Mouse (Mus musculus) left cerebral cortex, postnatal 14 days (tissue): ENCODE measurements at regions not wholly inside any gene's neighbourhood (a gene's known extent, or its start where the extent isn't known, plus 50 kb on each side); places are given as distances from the start of the nearest gene placed in this dataset.

Experiments
- DNase-seq, 2 experiments: peaks; one replicate each; pipeline ENCODE4 v3.0.0; 2021 to 2022; ENCODE audit warnings: low spot score in 2 of 2, mixed read lengths in 1 of 2
- intact Hi-C: fragments of 180-260 bp; cut with DNase I; formaldehyde crosslinking; loops from one replicate; pipeline ENCODE4 v1.15.1; 2025

GRCm38 (mm10) chr7:137851061-137851460 is 413.6 kb downstream of the Glrx3 start:
- DNase-seq: peak in 1 of 2 experiments; percentile 10
- intact Hi-C loops: no loop called here

DNA sequence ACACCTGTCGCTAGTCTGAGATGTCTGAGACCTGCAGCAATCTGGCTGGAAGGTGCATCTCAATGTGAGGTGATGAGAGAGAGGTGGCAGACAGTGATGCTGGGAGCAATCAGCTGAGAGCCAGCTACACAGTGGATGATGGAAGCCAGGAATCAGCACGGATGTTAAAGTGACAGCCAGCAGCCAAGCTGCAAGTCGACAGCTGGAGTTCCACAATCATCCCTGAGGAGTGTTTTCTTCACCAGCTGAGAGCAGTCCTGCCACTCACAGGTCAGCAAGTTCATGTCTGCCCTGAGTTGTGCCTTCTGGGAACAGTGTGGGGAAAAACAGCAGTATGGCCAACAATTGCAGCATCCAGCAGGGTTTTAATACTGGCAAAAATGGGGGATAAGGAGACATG is 422.3 kb downstream of the Glrx3 start:
- intact Hi-C loops: no loop called here
- no peak for DNase-seq

DNA sequence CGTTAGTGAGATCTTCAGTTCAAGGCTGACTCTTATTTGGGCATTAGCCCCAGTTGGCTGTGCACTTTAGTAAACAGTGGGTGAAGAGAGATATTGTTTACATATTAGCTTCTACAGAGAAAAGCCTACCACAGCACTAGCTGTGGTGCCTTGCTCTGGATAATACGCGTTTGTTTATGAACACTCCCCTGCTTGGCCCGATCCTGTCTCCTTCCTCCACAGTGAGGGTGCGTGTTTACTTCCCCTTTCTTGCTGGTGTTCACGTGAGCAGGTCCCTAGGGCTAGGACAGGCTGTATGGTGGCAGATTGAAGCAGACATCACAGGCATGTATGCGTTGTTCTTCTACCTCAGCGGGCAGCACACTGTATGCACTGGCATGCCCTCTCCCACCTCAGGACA is 423.1 kb downstream of the Glrx3 start:
- intact Hi-C loops: no loop called here
- DNase-seq: no peak

- no peak for DNase-seq
- intact Hi-C loops: no loop called here
Measured at GRCm38 (mm10) chr7:137864912-137865311, 427.5 kb downstream of the Glrx3 start.

DNA sequence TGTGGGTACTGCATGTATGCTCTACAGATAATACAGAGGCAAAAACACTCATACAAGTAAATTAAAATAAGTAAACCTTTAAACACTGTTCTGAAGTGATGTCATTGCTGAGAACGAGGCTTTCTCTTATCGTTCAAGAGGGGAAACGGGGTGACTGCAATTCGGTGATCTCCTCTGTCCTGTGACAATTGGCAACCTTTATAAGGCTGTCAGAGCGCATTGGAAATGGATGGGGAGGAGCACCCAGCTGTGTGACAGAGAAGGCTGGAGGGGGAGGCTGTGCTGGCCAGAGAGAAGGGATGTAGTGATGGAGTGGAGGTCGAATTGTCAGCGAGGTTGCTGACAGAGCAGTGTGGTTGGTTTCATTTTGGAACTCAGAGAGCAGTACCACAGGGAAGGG is 428.0 kb downstream of the Glrx3 start:
- intact Hi-C loops: no loop called here
- DNase-seq: no peak

DNA sequence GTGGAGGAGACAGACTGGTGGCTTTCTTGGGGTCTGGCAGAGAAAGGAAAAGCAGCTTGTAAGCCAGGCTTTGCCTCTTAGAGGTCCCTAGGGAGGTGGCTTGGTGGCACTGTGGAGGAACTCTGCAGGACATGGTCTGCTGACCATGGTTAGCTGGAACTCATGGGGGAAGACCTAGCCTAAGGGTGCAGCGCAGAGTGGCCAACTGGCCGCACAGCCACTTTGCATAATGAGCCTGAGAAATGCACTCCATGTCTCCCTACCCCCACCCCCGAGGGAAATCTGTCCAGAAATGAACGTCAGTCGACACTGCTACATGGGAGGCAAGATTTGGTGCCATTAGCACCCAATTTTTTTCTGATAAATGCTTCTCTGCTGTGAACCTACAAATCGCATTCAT is 429.5 kb downstream of the Glrx3 start:
- intact Hi-C loops: no loop called here
- no peak for DNase-seq

DNA sequence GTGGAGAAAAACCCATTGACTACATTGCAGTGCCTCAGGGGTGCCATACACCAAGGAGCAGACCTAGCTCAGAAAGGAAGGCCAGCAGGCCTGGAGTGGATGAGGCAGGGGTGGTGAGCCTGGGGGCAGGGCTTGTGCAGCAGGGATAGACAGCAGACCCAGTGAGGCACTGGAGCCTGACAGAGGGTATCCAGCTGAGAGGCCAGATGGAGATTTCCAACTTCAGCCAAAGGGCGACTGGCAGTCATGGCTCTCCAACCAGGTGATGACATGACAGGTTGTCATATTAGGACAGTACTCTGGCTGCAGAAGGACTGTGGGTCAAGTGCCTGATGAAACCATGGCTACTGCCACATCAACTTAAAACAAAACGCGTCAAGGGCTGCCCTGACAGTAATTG is 431.1 kb downstream of the Glrx3 start:
- DNase-seq: no peak
- intact Hi-C loops: no loop called here

- DNase-seq: no peak
- intact Hi-C loops: no loop called here
Measured at GRCm38 (mm10) chr7:137875306-137875705, 437.9 kb downstream of the Glrx3 start.

GRCm38 (mm10) chr7:137879296-137879695 is 441.9 kb downstream of the Glrx3 start:
- no peak for DNase-seq
- intact Hi-C loops: no loop called here

DNA sequence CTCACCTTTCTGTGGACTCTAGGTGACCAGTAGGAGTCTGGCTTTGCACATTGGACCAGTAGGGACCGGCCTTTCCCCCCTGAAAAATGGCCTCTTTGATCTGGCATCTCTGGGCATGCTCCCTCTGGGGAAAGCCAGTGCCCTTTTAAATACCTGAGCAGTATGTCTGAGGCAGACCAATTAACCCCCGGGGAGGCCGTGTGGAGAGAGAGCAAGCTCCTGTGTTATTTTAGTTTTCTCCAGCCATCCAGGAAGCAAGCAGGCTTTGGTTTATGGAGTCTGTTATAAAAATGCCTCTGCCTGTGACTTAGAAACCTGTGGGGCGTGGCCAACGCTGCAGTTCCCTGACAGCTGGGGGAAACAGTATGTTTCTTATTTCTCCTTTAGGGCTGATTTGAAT is 445.5 kb downstream of the Glrx3 start:
- DNase-seq: no peak
- intact Hi-C loops: no loop called here

GRCm38 (mm10) chr7:137883701-137884100 is 446.3 kb downstream of the Glrx3 start:
- no peak for DNase-seq
- intact Hi-C loops: no loop called here

DNA sequence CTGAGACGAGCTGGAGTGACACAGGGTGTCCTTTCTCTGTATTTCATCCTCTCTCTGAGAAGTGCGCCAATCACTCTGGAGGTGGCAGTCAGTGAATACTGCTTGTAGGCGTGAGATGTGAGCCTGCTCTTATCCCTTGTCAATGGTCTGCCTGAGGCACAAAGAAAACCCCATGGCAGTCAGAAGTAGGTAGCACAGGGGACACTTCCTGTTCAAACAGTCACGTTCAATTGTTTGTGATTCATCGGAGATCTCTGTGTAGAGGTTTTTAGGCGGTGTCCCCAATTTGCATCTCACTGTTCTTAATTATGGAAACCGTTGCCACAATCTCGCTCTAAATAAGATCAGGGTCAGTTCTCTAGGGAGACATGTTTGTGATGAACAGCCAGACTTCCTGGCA is 447.7 kb downstream of the Glrx3 start:
- intact Hi-C loops: no loop called here

GRCm38 (mm10) chr7:137888731-137889130 is 451.3 kb downstream of the Glrx3 start:
- DNase-seq: no peak
- intact Hi-C loops: no loop called here

More for the DNA sequence above, 447.7 kb downstream of the Glrx3 start:
- DNase-seq: no peak

DNA sequence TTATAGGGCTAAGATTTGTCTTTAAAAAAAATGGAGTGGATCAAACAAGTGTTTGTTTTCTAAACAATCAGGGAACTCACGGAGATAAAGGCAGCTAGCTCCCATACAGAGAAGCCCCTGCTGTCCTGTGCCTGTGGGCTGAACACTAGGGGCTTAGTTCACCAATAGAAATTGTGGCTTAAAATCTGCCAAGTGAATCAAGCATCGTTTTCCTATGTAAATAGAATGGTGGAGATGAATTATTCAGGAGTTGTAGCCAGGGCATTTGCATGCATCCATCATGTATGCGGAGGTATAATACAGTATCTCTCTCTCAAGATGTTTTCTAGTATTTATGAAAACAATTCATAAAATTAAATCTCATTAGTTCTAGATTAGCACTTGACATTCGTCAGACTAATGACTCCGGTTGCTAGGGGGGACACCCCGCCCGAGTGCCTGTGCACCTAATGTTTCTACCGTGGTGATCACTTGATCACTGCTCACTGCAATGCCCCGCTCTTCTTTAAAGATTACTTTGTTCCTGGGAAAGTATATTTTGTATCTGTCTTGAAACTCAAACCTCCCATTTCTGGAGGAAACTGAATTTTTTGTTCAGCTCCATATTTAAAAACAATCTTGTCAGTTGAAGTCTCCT is 469.1 kb downstream of the Glrx3 start:
- DNase-seq: no peak
- intact Hi-C loops: no loop called here

- intact Hi-C loops: no loop called here
- DNase-seq: no peak
Measured at GRCm38 (mm10) chr7:137909456-137909855, 472.0 kb downstream of the Glrx3 start.

- intact Hi-C loops: no loop called here
- no peak for DNase-seq
Measured at GRCm38 (mm10) chr7:137913551-137914105, 476.2 kb downstream of the Glrx3 start.

DNA sequence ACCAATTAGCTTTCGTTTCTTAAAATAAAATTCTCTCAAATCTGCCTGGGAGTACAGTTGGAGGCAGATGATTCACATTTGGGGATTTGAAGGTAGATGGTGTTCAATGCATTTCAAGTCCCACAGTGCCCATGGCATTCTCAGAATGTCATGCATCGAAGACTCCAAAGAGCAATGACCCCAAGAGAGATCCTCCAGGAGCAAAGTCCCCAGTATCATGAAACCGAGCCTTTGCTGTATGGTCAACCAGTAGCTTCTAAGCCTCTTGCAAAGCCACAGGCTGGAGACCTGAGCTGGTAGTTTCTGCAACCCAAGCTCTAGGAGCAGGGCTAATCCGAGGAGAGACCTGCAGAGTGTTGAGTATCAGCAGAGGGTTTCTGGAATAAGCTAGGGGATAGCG is 477.1 kb downstream of the Glrx3 start:
- intact Hi-C loops: no loop called here
- DNase-seq: no peak

- DNase-seq: no peak
- intact Hi-C loops: no loop called here
Measured at GRCm38 (mm10) chr7:137916351-137916750, 478.9 kb downstream of the Glrx3 start.

DNA sequence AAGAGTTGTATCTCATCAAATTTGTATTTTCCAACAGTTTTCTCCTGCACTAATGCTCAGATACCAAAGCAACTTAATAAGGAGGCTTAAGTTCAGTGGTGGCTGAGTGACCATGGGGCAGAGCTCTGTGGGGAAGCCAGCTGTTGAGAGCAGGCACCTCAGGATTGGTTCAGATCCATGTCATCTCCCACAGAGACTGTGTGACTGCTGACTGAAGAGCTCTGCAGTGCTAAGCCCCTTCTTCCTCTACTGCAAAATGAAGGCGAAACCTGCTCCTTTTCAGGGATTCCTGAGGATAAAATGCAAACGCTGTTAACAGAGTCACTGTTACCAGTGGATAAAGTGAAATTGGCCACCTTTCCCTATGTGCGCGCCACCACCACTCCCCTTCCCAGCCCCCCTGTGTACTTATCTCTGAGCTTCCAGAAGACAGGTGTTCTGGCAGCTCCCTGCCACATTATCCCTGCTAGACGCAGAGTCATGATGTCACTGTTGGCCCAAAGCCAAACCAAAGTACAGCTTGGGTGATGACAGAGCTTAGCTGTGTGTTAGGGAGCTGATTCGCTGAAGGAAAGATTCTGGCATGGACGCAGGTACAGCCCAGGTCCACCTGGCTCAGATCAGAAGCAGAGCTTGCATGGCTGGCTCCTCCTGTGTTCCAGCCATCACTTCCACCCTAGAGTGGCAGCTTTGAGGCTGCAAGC is 472.9 kb downstream of the Tcerg1l start:
- peak; percentile 71 to 88 for DNase-seq
- intact Hi-C loops: no loop called here

GRCm38 (mm10) chr7:137925656-137926055 is 471.9 kb downstream of the Tcerg1l start:
- no peak for DNase-seq
- intact Hi-C loops: no loop called here

DNA sequence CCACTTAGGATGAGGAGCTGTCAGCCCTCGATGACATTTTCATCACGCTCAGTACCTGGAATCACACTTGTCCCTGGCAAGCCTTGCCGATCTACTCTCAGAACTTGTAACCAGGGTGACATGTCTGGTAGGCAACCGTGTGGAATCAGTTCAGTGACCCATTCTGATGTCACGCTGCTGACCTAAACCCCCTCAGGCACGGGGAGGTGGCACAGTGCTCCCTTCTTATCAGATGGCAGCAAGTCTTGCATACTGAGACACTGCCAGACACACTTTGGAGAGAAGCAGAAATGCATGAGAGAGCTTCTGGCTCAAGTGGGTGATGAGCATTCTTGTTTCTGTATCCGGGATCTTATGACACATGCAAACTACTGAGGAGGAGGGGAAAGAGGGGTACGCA is 470.2 kb downstream of the Tcerg1l start:
- intact Hi-C loops: no loop called here
- no peak for DNase-seq
